Mouse (Mus musculus) liver, embryonic 14.5 days (tissue): ENCODE measurements around the gene Tprg. TPM values are rescaled to one million over a fixed set of nuclear protein-coding genes. Genes with fewer than 3 reads are reported as not detected.

Experiments used
- ATAC-seq: fragments of 200-750 bp; cut with Nextera tagmentation; 2 replicates; pipeline ENCODE4 v1.8.0; 2017; ENCODE audit warnings: moderate number of reproducible peaks, mild to moderate bottlenecking, moderate library complexity; ENCODE audit not compliant: insufficient read depth
- DNase-seq, 3 experiments: peaks; one replicate each; pipeline ENCODE4 v3.0.0-alpha.2; 2012 to 2013; ENCODE audit warnings: low read depth in 3 of 3, low spot score in 3 of 3
- H3K27ac ChIP-seq: fragments of 300-500 bp; sonication (generic); 2 replicates; pipeline ENCODE4 v1.5.1; 2014; ENCODE audit warnings: moderate library complexity, mild to moderate bottlenecking, control low read depth, inconsistent platforms
- H3K27me3 ChIP-seq: fragments of 300-500 bp; sonication (generic); 2 replicates; pipeline ENCODE4 v1.6.1; 2014; ENCODE audit warnings: mild to moderate bottlenecking, low read length, moderate library complexity; ENCODE audit not compliant: control insufficient read depth, insufficient read depth
- H3K36me3 ChIP-seq: fragments of 300-500 bp; sonication (generic); replicated peaks from 2 replicates; pipeline ENCODE4 v1.6.1; 2014; ENCODE audit warnings: low read depth; ENCODE audit not compliant: control insufficient read depth, insufficient read depth
- H3K4me1 ChIP-seq, 2 experiments: fragments of 200-500 bp in 1 of 2; fragments of 300-500 bp in 1 of 2; sonication (generic) in 1 of 2; replicated peaks; 2 replicates each; pipeline ENCODE4 v1.6.1; 2012 to 2014; ENCODE audit warnings: antibody characterized with exemption in 1 of 2, inconsistent platforms in 1 of 2, low read length in 1 of 2; ENCODE audit not compliant: control insufficient read depth in 2 of 2, insufficient read depth in 2 of 2
- H3K4me2 ChIP-seq: fragments of 300-500 bp; sonication (generic); 2 replicates; pipeline ENCODE4 v1.6.1; 2014; ENCODE audit warnings: low read depth, mild to moderate bottlenecking, control low read depth, moderate library complexity
- H3K4me3 ChIP-seq, 2 experiments: fragments of 200-500 bp in 1 of 2; fragments of 300-500 bp in 1 of 2; sonication (generic) in 1 of 2; 2 replicates each; pipeline ENCODE4 v1.5.1; 2012 to 2014; ENCODE audit warnings: low read depth in 2 of 2, low read length in 2 of 2, mild to moderate bottlenecking in 2 of 2, control low read depth in 1 of 2, inconsistent platforms in 1 of 2, moderate library complexity in 1 of 2; ENCODE audit not compliant: insufficient read depth in 1 of 2
- H3K9ac ChIP-seq: fragments of 300-500 bp; sonication (generic); replicated peaks from 2 replicates; pipeline ENCODE4 v1.6.1; 2014; ENCODE audit warnings: mild to moderate bottlenecking, control low read depth, moderate library complexity
- H3K9me3 ChIP-seq: fragments of 300-500 bp; sonication (generic); 2 replicates; pipeline ENCODE4 v1.6.1; 2016; ENCODE audit warnings: low read length, mixed read lengths; ENCODE audit not compliant: control insufficient read depth
- CTCF ChIP-seq: IDR thresholded peaks from 2 replicates; pipeline ENCODE4 v1.5.1; 2016; ENCODE audit warnings: antibody characterized with exemption, low read depth, control low read depth
- EP300 ChIP-seq: IDR thresholded peaks from 2 replicates; pipeline ENCODE4 v1.6.1; 2016; ENCODE audit warnings: antibody characterized with exemption, low read depth
- whole genome bisulfite sequencing: fragments of 180-500 bp; shearing (Covaris S2); extraction: QIAGEN DNeasy Blood & Tissue Kit; methylation state at CpG from one replicate; pipeline ENCODE4 v1.1.7; 2014; ENCODE audit not compliant: insufficient replicate concordance; 5-methylcytosine and 5-hydroxymethylcytosine counted together
- polyA plus RNA-seq, 2 experiments: library from polyadenylated mRNA; depleted of rRNA in 1 of 2; stranded (reverse) in 1 of 2; unstranded in 1 of 2; fragments of >200 nt; fragmentation: Nextera tagmentation in 1 of 2; extraction: Ambion mirVana in 1 of 2; gene quantifications; 2 replicates each; pipeline versions ENCODE4 v1.2.1 to v1.2.3; 2012 to 2014

The Tprg gene
- polyA plus RNA-seq, 2 experiments: not detected

DNA sequence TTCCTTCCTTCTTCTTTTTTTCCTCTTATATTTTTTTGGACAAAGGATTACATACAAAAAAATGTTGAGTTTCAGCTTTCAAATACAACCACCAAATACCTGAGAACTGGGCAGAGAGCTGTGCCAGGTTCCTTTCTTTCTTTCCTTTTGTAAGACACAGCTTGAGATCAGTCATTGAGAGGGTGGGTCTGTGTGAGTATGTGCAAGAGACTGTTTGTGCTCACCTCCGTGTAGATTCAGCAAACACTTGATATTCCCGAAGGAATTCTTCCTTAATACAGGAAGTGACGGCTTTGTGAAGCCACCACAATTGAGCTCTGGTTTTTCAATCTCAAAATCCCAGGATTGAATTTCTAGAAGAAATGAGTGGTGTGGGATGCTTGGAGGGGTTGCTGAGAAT, 124.7 kb downstream of the Tprg start:
- TF ChIP-seq EP300 (no peak), CTCF (no peak)
- 58% methylated on average over 3 of the region's 3 CpGs for WGBS
- H3K36me3 ChIP-seq: no peaks in the 10 kb centered on the region
- H3K9me3 ChIP-seq: no peaks in the 10 kb centered on the region
- no peaks in the 10 kb centered on the region for H3K4me1 ChIP-seq
- no peak overlapping the region for H3K4me3 ChIP-seq
- ATAC-seq: no peak
- H3K4me2 ChIP-seq: no peak overlapping the region
- no peak overlapping the region for H3K9ac ChIP-seq
- no peaks in the 10 kb centered on the region for H3K27me3 ChIP-seq
- DNase-seq: no peak
- H3K27ac ChIP-seq: no peak overlapping the region

DNA sequence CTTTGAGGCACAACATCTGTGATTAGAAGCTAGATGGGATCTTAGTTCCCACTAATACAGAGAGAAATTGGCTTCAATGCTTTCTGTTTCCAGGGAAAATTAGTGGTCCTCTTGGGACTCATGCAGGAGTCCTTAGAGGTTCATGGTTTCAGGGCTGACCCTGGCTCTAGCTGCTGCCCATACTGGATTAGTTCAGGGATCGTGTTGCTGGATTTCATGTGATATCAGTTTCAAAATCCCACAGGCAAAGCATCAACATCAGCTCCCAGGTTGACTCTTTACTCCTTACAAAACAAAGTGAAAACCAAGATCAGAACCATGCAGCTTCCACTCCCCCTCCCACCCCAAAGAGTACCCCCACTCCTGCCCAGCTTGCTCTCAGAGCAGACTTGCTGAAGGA, 127.3 kb downstream of the Tprg start:
- no peak overlapping the region for H3K4me3 ChIP-seq
- no peak overlapping the region for H3K27ac ChIP-seq
- DNase-seq: no peak
- H3K36me3 ChIP-seq: no peaks in the 10 kb centered on the region
- H3K9me3 ChIP-seq: no peaks in the 10 kb centered on the region
- 64% methylated on average over 1 of the region's 1 CpGs for WGBS
- H3K27me3 ChIP-seq: no peaks in the 10 kb centered on the region
- TF ChIP-seq CTCF (no peak), EP300 (no peak)
- no peak for ATAC-seq
- H3K4me1 ChIP-seq: no peaks in the 10 kb centered on the region
- H3K4me2 ChIP-seq: no peak overlapping the region
- H3K9ac ChIP-seq: no peak overlapping the region

DNA sequence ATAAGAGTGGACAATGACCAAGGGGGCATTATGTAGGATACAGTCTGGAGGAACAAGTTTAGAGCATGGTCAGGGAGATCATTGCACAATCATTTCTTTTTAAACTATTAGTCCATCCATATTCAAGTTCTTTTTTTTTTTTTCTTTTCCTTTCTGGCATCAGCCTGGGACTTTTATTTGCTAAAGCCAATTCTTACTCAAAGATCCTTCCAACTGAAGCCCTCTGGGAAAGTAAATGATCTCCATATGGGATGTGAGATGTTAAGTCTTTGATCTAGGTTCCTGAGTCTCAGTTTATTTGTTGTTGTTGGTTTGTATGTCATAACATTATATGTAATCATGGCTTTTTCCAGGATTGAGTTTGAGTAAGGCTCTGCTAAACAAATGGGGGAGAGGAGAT, 128.6 kb downstream of the Tprg start:
- no peaks in the 10 kb centered on the region for H3K36me3 ChIP-seq
- TF ChIP-seq EP300 (no peak), CTCF (no peak)
- H3K4me1 ChIP-seq: no peaks in the 10 kb centered on the region
- no peaks in the 10 kb centered on the region for H3K27me3 ChIP-seq
- no peak overlapping the region for H3K9ac ChIP-seq
- DNase-seq: no peak
- H3K4me3 ChIP-seq: no peak overlapping the region
- H3K4me2 ChIP-seq: no peak overlapping the region
- H3K9me3 ChIP-seq: no peaks in the 10 kb centered on the region
- no peak overlapping the region for H3K27ac ChIP-seq
- ATAC-seq: no peak

DNA sequence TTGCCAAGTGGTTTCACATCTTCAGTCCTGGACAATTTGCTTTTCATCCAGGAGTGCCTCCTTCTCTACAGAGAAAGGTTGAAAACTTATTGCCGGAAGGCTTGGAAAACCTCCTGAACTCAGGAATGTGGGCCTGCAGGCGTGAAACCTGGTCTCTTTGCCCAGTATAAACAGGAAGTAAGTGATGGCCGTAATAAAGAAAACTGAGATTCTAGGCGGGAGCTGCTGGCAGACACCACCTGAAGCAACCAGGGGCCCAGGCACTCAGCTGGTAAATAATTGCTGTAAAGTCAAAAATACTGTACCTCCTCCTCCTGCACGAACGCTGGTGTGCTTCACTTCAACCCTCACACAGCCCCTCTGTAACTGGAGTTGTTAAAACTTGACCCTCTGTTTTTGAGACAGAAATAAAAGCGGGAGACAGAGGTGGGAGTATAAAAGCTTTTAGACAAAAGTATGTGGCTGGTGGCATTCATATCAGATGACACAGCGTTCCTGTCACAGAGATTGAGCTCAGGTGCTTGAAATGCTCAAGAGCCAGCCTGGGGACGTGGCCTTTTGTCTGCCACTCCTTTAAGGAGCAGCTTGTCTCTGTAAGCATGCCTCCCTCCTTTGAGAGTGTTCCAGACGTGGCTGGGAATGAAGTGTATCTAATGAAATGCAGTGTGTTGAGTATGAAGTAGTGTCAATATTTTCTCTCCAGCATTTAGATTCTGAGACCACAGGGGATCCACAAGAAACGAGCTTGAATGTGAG, 131.4 kb downstream of the Tprg start:
- no peak overlapping the region for H3K4me3 ChIP-seq
- H3K27ac ChIP-seq: no peak overlapping the region
- WGBS: 37% methylated on average over 11 of the region's 11 CpGs
- H3K9ac ChIP-seq: no peak overlapping the region
- DNase-seq (no peak), ATAC-seq (no peak)
- no peak for TF ChIP-seq EP300
- no peaks in the 10 kb centered on the region for H3K36me3 ChIP-seq
- H3K4me2 ChIP-seq: no peak overlapping the region
- H3K27me3 ChIP-seq: no peaks in the 10 kb centered on the region
- no peaks in the 10 kb centered on the region for H3K4me1 ChIP-seq
- no peaks in the 10 kb centered on the region for H3K9me3 ChIP-seq

DNA sequence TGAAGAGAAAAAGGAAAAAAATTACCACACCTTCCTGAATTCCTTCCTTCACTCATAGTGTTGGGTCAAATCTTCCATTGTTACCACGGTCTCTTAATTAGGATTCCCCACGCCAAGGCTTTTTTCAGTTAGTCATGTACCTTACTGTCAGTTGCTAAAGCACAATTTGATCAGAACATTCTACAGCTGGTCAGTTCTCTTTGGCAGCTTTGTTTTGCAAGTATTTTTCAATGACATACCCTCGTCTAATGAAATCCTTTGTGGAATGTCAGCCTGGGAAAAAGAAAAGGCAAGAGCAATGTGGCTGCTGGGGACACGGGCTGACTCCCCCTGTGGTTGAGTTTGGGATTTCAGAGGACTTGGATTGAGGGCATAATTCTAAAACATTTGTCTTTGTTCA, 136.4 kb downstream of the Tprg start:
- H3K9ac ChIP-seq: no peak overlapping the region
- no peaks in the 10 kb centered on the region for H3K9me3 ChIP-seq
- H3K4me2 ChIP-seq: no peak overlapping the region
- H3K27me3 ChIP-seq: no peaks in the 10 kb centered on the region
- no peak overlapping the region for H3K27ac ChIP-seq
- TF ChIP-seq CTCF (no peak), EP300 (no peak)
- WGBS: 57% methylated on average over 4 of the region's 4 CpGs
- no peaks in the 10 kb centered on the region for H3K4me1 ChIP-seq
- H3K4me3 ChIP-seq: no peak overlapping the region
- ATAC-seq (no peak), DNase-seq (no peak)
- no peaks in the 10 kb centered on the region for H3K36me3 ChIP-seq
